Mouse (Mus musculus) lung, embryonic 16.5 days (tissue): Measurements from ENCODE around the gene Pde4dip. TPM values are rescaled to one million over a fixed set of nuclear protein-coding genes. Genes with fewer than 3 reads are reported as not detected.
A peak's percentile ranks its signal among the peaks of the same experiment; 100 is the strongest.

ENCODE experiments used
- ATAC-seq: fragments of 200-750 bp; cut with Nextera tagmentation; 2 replicates; pipeline ENCODE4 v1.8.0; 2017; ENCODE audit warnings: low read depth, mild to moderate bottlenecking, moderate library complexity
- H3K27ac ChIP-seq: fragments of 300-500 bp; sonication (generic); 2 replicates; pipeline ENCODE4 v1.5.1; 2014; ENCODE audit warnings: mild to moderate bottlenecking, control low read depth, low read length
- H3K27me3 ChIP-seq: fragments of 300-500 bp; sonication (generic); 2 replicates; pipeline ENCODE4 v1.6.1; 2014; ENCODE audit warnings: low read depth, low read length, mixed read lengths; ENCODE audit not compliant: control insufficient read depth, insufficient read depth
- H3K36me3 ChIP-seq: fragments of 300-500 bp; sonication (generic); 2 replicates; pipeline ENCODE4 v1.6.1; 2014; ENCODE audit warnings: low read length; ENCODE audit not compliant: control insufficient read depth, insufficient read depth
- H3K4me1 ChIP-seq: fragments of 300-500 bp; sonication (generic); replicated peaks from 2 replicates; pipeline ENCODE4 v1.6.1; 2014; ENCODE audit warnings: low read length, mixed read lengths; ENCODE audit not compliant: control insufficient read depth, insufficient read depth
- H3K4me2 ChIP-seq: fragments of 300-500 bp; sonication (generic); 2 replicates; pipeline ENCODE4 v1.6.1; 2014; ENCODE audit warnings: low read depth, low read length, control low read depth
- H3K4me3 ChIP-seq: fragments of 300-500 bp; sonication (generic); 2 replicates; pipeline ENCODE4 v1.5.1; 2014; ENCODE audit warnings: mild to moderate bottlenecking, low read length, control low read depth
- H3K9ac ChIP-seq: fragments of 300-500 bp; sonication (generic); 2 replicates; pipeline ENCODE4 v1.6.1; 2014; ENCODE audit warnings: low read length, control low read depth
- H3K9me3 ChIP-seq: fragments of 300-500 bp; sonication (generic); 2 replicates; pipeline ENCODE4 v1.6.1; 2016; ENCODE audit warnings: low read length; ENCODE audit not compliant: control insufficient read depth
- WGBS: fragments of 180-500 bp; shearing (Covaris S2); extraction: QIAGEN DNeasy Blood & Tissue Kit; methylation state at CpG from one replicate; pipeline ENCODE4 v1.1.7; 2014; 5-methylcytosine and 5-hydroxymethylcytosine counted together
- polyA plus RNA-seq: library from polyadenylated mRNA; unstranded; fragments of >200 nt; fragmentation: Nextera tagmentation; extraction: Ambion mirVana; gene quantifications from 2 replicates; pipeline ENCODE4 v1.2.1, GENCODE M21; 2015

Gene Pde4dip
- polyA plus RNA-seq, 1 experiment from 2014 or later, result 18.9 TPM

- ATAC-seq, result no peak
- Histone ChIP-seq H3K4me1 (peaks cover 29% of the 10 kb centered on the region), H3K36me3 (no peaks in the 10 kb centered on the region), H3K9me3 (no peaks in the 10 kb centered on the region; the same call in 1 of the 2 replicates), H3K27me3 (no peaks in the 10 kb centered on the region), H3K4me3 (no peak overlapping the region), H3K9ac (no peak overlapping the region), H3K27ac (no peak overlapping the region), H3K4me2 (peak overlapping the region; percentile 40; the same call in 1 of the 2 replicates)
- 47% methylated on average over 7 of the region's 7 CpGs for WGBS
These were observed 42.9 kb upstream of the Pde4dip start for GRCm38 (mm10) chr3:97931310-97931885.

- Histone ChIP-seq H3K4me1 (peaks cover 29% of the 10 kb centered on the region), H3K27ac (no peak overlapping the region), H3K4me2 (no peak overlapping the region), H3K27me3 (no peaks in the 10 kb centered on the region), H3K9ac (no peak overlapping the region), H3K36me3 (no peaks in the 10 kb centered on the region), H3K4me3 (no peak overlapping the region), H3K9me3 (no peaks in the 10 kb centered on the region; the same call in 1 of the 2 replicates)
- ATAC-seq, result no peak
- 75% methylated on average over 8 of the region's 8 CpGs for WGBS
These were observed 42.3 kb upstream of the Pde4dip start for GRCm38 (mm10) chr3:97930787-97931158.

GRCm38 (mm10) chr3:97930141-97930786, 41.8 kb upstream of the Pde4dip start:
- H3K4me1 ChIP-seq, result peaks cover 29% of the 10 kb centered on the region
- H3K36me3 ChIP-seq, result no peaks in the 10 kb centered on the region
- H3K9me3 ChIP-seq, result no peaks in the 10 kb centered on the region; the same call in 1 of the 2 replicates
- no peak overlapping the region for H3K9ac ChIP-seq
- H3K4me3 ChIP-seq, result no peak overlapping the region
- WGBS, result 28% methylated on average over 12 of the region's 12 CpGs
- H3K27ac ChIP-seq, result no peak overlapping the region
- H3K27me3 ChIP-seq, result no peaks in the 10 kb centered on the region
- H3K4me2 ChIP-seq, result no peak overlapping the region
- ATAC-seq, result no peak

GRCm38 (mm10) chr3:97928968-97929858, 40.7 kb upstream of the Pde4dip start:
- Histone ChIP-seq H3K4me2 (no peak overlapping the region), H3K27me3 (no peaks in the 10 kb centered on the region), H3K9me3 (no peaks in the 10 kb centered on the region), H3K4me1 (peaks cover 29% of the 10 kb centered on the region), H3K27ac (no peak overlapping the region), H3K9ac (no peak overlapping the region), H3K36me3 (no peaks in the 10 kb centered on the region; the same call in 1 of the 2 replicates), H3K4me3 (no peak overlapping the region)
- ATAC-seq, result peak; percentile 78
- 47% methylated on average over 9 of the region's 9 CpGs for WGBS

GRCm38 (mm10) chr3:97927322-97927721, 38.8 kb upstream of the Pde4dip start:
- peaks cover 22% of the 10 kb centered on the region for H3K4me1 ChIP-seq
- peaks cover 3% of the 10 kb centered on the region; the same call in 1 of the 2 replicates for H3K36me3 ChIP-seq
- H3K9ac ChIP-seq, result no peak overlapping the region
- no peak overlapping the region for H3K4me2 ChIP-seq
- WGBS, result 63% methylated on average over 4 of the region's 4 CpGs
- no peak for ATAC-seq
- H3K9me3 ChIP-seq, result no peaks in the 10 kb centered on the region
- H3K27ac ChIP-seq, result no peak overlapping the region
- no peak overlapping the region for H3K4me3 ChIP-seq
- no peaks in the 10 kb centered on the region for H3K27me3 ChIP-seq

- peaks cover 10% of the 10 kb centered on the region; the same call in 1 of the 2 replicates for H3K36me3 ChIP-seq
- no peak overlapping the region for H3K4me3 ChIP-seq
- no peak overlapping the region for H3K9ac ChIP-seq
- no peaks in the 10 kb centered on the region for H3K9me3 ChIP-seq
- 93% methylated on average over 2 of the region's 2 CpGs for WGBS
- no peak overlapping the region for H3K4me2 ChIP-seq
- no peaks in the 10 kb centered on the region for H3K27me3 ChIP-seq
- no peak for ATAC-seq
- no peak overlapping the region for H3K27ac ChIP-seq
- H3K4me1 ChIP-seq, result peaks cover 6% of the 10 kb centered on the region; the same call in 1 of the 2 replicates
These were observed 36.7 kb upstream of the Pde4dip start for GRCm38 (mm10) chr3:97925246-97925645.

- no peaks in the 10 kb centered on the region for H3K27me3 ChIP-seq
- H3K4me1 ChIP-seq, result no peaks in the 10 kb centered on the region
- 89% methylated on average over 10 of the region's 10 CpGs for whole genome bisulfite sequencing
- no peak overlapping the region for H3K9ac ChIP-seq
- peaks cover 34% of the 10 kb centered on the region for H3K36me3 ChIP-seq
- H3K4me2 ChIP-seq, result no peak overlapping the region
- no peaks in the 10 kb centered on the region for H3K9me3 ChIP-seq
- ATAC-seq, result no peak
- H3K4me3 ChIP-seq, result no peak overlapping the region
- H3K27ac ChIP-seq, result no peak overlapping the region
These were observed 30.5 kb upstream of the Pde4dip start for GRCm38 (mm10) chr3:97918885-97919550.

- Histone ChIP-seq H3K9ac (no peak overlapping the region), H3K27ac (no peak overlapping the region), H3K9me3 (no peaks in the 10 kb centered on the region), H3K4me3 (no peak overlapping the region), H3K4me1 (no peaks in the 10 kb centered on the region), H3K36me3 (peaks cover 30% of the 10 kb centered on the region), H3K27me3 (no peaks in the 10 kb centered on the region), H3K4me2 (no peak overlapping the region)
- WGBS, result 63% methylated on average over 4 of the region's 4 CpGs
- no peak for ATAC-seq
These were observed 26.6 kb upstream of the Pde4dip start for GRCm38 (mm10) chr3:97915081-97915480.

- no peak for ATAC-seq
- Histone ChIP-seq H3K27me3 (no peaks in the 10 kb centered on the region), H3K4me1 (no peaks in the 10 kb centered on the region), H3K9ac (no peak overlapping the region), H3K4me2 (no peak overlapping the region), H3K27ac (no peak overlapping the region), H3K4me3 (no peak overlapping the region), H3K9me3 (no peaks in the 10 kb centered on the region), H3K36me3 (peaks cover 16% of the 10 kb centered on the region)
- WGBS, result 79% methylated on average over 7 of the region's 7 CpGs
These were observed 22.6 kb upstream of the Pde4dip start for GRCm38 (mm10) chr3:97911093-97911492.
